Mouse (Mus musculus): Measurements from ENCODE around the gene Plk1. TPM values are rescaled to one million over a fixed set of nuclear protein-coding genes. Genes with fewer than 3 reads are reported as not detected.

Plk1 gene
- polyA plus RNA-seq, 1 experiment from 2014 or later = 50.9 TPM

GRCm38 (mm10) chr7:122197306-122197705, 38.1 kb downstream of the Plk1 start:
- no peak for ATAC-seq (replicated peaks)
- Histone ChIP-seq H3K9me3 (no peaks in the 10 kb centered on the region; the same call in 1 of the 2 replicates), H3K4me2 (replicated peaks) (no peak overlapping the region), H3K4me1 (no peaks in the 10 kb centered on the region), H3K4me3 (no peak overlapping the region), H3K27me3 (no peaks in the 10 kb centered on the region), H3K27ac (replicated peaks) (no peak overlapping the region), H3K9ac (replicated peaks) (no peak overlapping the region), H3K36me3 (no peaks in the 10 kb centered on the region)
- 41% methylated on average over 4 of the region's 4 CpGs for WGBS

GRCm38 (mm10) chr7:122199296-122199695, 40.1 kb downstream of the Plk1 start:
- H3K27ac ChIP-seq (replicated peaks) = no peak overlapping the region
- H3K4me3 ChIP-seq = no peak overlapping the region
- WGBS = 28% methylated on average over 5 of the region's 5 CpGs

GRCm38 (mm10) chr7:122203936-122204335, 44.7 kb downstream of the Plk1 start:
- ATAC-seq (replicated peaks) = no peak
- WGBS = 54% methylated on average over 2 of the region's 2 CpGs
- H3K27ac ChIP-seq (replicated peaks) = no peak overlapping the region

More at GRCm38 (mm10) chr7:122199296-122199695, 40.1 kb downstream of the Plk1 start:
- no peak overlapping the region for H3K9ac ChIP-seq (replicated peaks)
- no peaks in the 10 kb centered on the region for H3K4me1 ChIP-seq
- no peaks in the 10 kb centered on the region; the same call in 1 of the 2 replicates for H3K27me3 ChIP-seq
- no peaks in the 10 kb centered on the region for H3K36me3 ChIP-seq
- H3K4me2 ChIP-seq (replicated peaks) = no peak overlapping the region
- H3K9me3 ChIP-seq = no peaks in the 10 kb centered on the region; the same call in 1 of the 2 replicates
- ATAC-seq (replicated peaks) = no peak

GRCm38 (mm10) chr7:122206121-122206520, 46.9 kb downstream of the Plk1 start:
- H3K4me1 ChIP-seq = no peaks in the 10 kb centered on the region

More at GRCm38 (mm10) chr7:122203936-122204335, 44.7 kb downstream of the Plk1 start:
- Histone ChIP-seq H3K9me3 (no peaks in the 10 kb centered on the region), H3K36me3 (no peaks in the 10 kb centered on the region), H3K4me3 (no peak overlapping the region), H3K9ac (replicated peaks) (no peak overlapping the region), H3K4me2 (replicated peaks) (no peak overlapping the region), H3K4me1 (no peaks in the 10 kb centered on the region), H3K27me3 (no peaks in the 10 kb centered on the region; the same call in 1 of the 2 replicates)

GRCm38 (mm10) chr7:122208276-122209021, 49.2 kb downstream of the Plk1 start:
- no peak for ATAC-seq (replicated peaks)
- no peak overlapping the region for H3K9ac ChIP-seq (replicated peaks)
- no peaks in the 10 kb centered on the region for H3K9me3 ChIP-seq
- H3K4me3 ChIP-seq = no peak overlapping the region
- H3K36me3 ChIP-seq = no peaks in the 10 kb centered on the region
- no peaks in the 10 kb centered on the region for H3K4me1 ChIP-seq
- no peak overlapping the region for H3K4me2 ChIP-seq (replicated peaks)
- no peaks in the 10 kb centered on the region; the same call in 1 of the 2 replicates for H3K27me3 ChIP-seq
- 59% methylated on average over 7 of the region's 7 CpGs for WGBS
- H3K27ac ChIP-seq (replicated peaks) = no peak overlapping the region

More at GRCm38 (mm10) chr7:122206121-122206520, 46.9 kb downstream of the Plk1 start:
- Histone ChIP-seq H3K9ac (replicated peaks) (no peak overlapping the region), H3K4me2 (replicated peaks) (no peak overlapping the region), H3K36me3 (no peaks in the 10 kb centered on the region), H3K9me3 (no peaks in the 10 kb centered on the region), H3K27me3 (no peaks in the 10 kb centered on the region; the same call in 1 of the 2 replicates), H3K4me3 (no peak overlapping the region), H3K27ac (replicated peaks) (no peak overlapping the region)
- ATAC-seq (replicated peaks) = no peak
- 80% methylated on average over 2 of the region's 2 CpGs for WGBS

GRCm38 (mm10) chr7:122219315-122219801, 60.1 kb downstream of the Plk1 start, which contains the start of gene Chp2:
Gene Chp2, plus strand, starts transcription at chr7:122219496.
- H3K9ac ChIP-seq (replicated peaks) = 0 out of 2 replicates have a peak within 1 kb of the TSS, but pooled peaks have one; percentile 15
- H3K9me3 ChIP-seq = no peaks in the 10 kb centered on the region
- H3K4me3 ChIP-seq = peak within 1 kb of the TSS; percentile 8
- H3K36me3 ChIP-seq = no peaks in the 10 kb centered on the region
- no peaks in the 10 kb centered on the region for H3K27me3 ChIP-seq
- H3K4me1 ChIP-seq = 0 out of 2 replicates have a peak, but pooled peaks cover 5% of the 10 kb centered on the region
- peak within 1 kb of the TSS; percentile 27 for H3K4me2 ChIP-seq (replicated peaks)
- WGBS = 36% methylated on average over 20 of the region's 20 CpGs
- no peak within 1 kb of the TSS for H3K27ac ChIP-seq (replicated peaks)
- no peak for ATAC-seq (replicated peaks)

Other genes starting within 250 kb of the Plk1 start
- 21.4 and 22.1 TPM in 2 replicates for gene Cog7, start 177.7 kb upstream of the Plk1 start, polyA plus RNA-seq (2015; fragmentation: Nextera tagmentation; extraction: Ambion mirVana)
- gene Gga2, start 138.2 kb upstream of the Plk1 start, polyA plus RNA-seq (2015; fragmentation: Nextera tagmentation; extraction: Ambion mirVana) = 66.7 and 69.4 TPM in 2 replicates
- gene Ubfd1, start 92.3 kb upstream of the Plk1 start, polyA plus RNA-seq (2015; fragmentation: Nextera tagmentation; extraction: Ambion mirVana) = 61.3 and 65.2 TPM in 2 replicates
- gene Ears2, start 92.2 kb upstream of the Plk1 start, polyA plus RNA-seq (2015; fragmentation: Nextera tagmentation; extraction: Ambion mirVana) = 11.6 and 12.7 TPM in 2 replicates
- 525 and 527 TPM in 2 replicates for gene Ndufab1, start 57.6 kb upstream of the Plk1 start, polyA plus RNA-seq (2015; fragmentation: Nextera tagmentation; extraction: Ambion mirVana)
- 8.0 and 8.7 TPM in 2 replicates for gene Palb2, start 26.5 kb upstream of the Plk1 start, polyA plus RNA-seq (2015; fragmentation: Nextera tagmentation; extraction: Ambion mirVana)
- gene Dctn5, start 26.4 kb upstream of the Plk1 start, polyA plus RNA-seq (2015; fragmentation: Nextera tagmentation; extraction: Ambion mirVana) = 155 and 160 TPM in 2 replicates
- 0.47 and 0.97 TPM in 2 replicates for gene Ern2, start 26.8 kb downstream of the Plk1 start, polyA plus RNA-seq (2015; fragmentation: Nextera tagmentation; extraction: Ambion mirVana)
- gene Chp2, start 60.1 kb downstream of the Plk1 start, polyA plus RNA-seq (2015; fragmentation: Nextera tagmentation; extraction: Ambion mirVana) = 0.31 and 0.83 TPM in 2 replicates
- 42.9 and 48.6 TPM in 2 replicates for gene Prkcb, start 129.3 kb downstream of the Plk1 start, polyA plus RNA-seq (2015; fragmentation: Nextera tagmentation; extraction: Ambion mirVana)